Mouse (Mus musculus) forebrain, embryonic 11.5 days (tissue): ENCODE data around the gene Sec24c. TPM values are rescaled to one million over a fixed set of nuclear protein-coding genes. Genes with fewer than 3 reads are reported as not detected.

Source experiments
- ATAC-seq: fragments of 200-750 bp; cut with Nextera tagmentation; replicated peaks from 2 replicates; pipeline ENCODE4 v1.8.0; 2017; ENCODE audit warnings: moderate TSS enrichment; ENCODE audit not compliant: low FRiP score
- DNase-seq: peaks from one replicate; pipeline ENCODE4 v3.0.0-alpha.2; 2017; ENCODE audit warnings: low spot score
- H3K27ac ChIP-seq: fragments of 300-500 bp; sonication (generic); 2 replicates; pipeline ENCODE4 v1.5.1; 2014; ENCODE audit warnings: low read depth, low read length
- H3K27me3 ChIP-seq: fragments of 300-500 bp; sonication (generic); 2 replicates; pipeline ENCODE4 v1.6.1; 2014; ENCODE audit warnings: mild to moderate bottlenecking, low read length, mixed read lengths; ENCODE audit not compliant: control insufficient read depth, insufficient read depth
- H3K36me3 ChIP-seq: fragments of 300-500 bp; sonication (generic); 2 replicates; pipeline ENCODE4 v1.6.1; 2014; ENCODE audit warnings: mild to moderate bottlenecking, low read length, moderate library complexity, mixed read lengths; ENCODE audit not compliant: control insufficient read depth, insufficient read depth
- H3K4me1 ChIP-seq: fragments of 300-500 bp; sonication (generic); replicated peaks from 2 replicates; pipeline ENCODE4 v1.6.1; 2014; ENCODE audit warnings: low read length, mixed read lengths; ENCODE audit not compliant: control insufficient read depth, insufficient read depth
- H3K4me2 ChIP-seq: fragments of 300-500 bp; sonication (generic); 2 replicates; pipeline ENCODE4 v1.6.1; 2014; ENCODE audit warnings: low read depth, mild to moderate bottlenecking, low read length, moderate library complexity, mixed read lengths; ENCODE audit not compliant: severe bottlenecking
- H3K4me3 ChIP-seq: fragments of 300-500 bp; sonication (generic); 2 replicates; pipeline ENCODE4 v1.5.1; 2014; ENCODE audit warnings: low read depth, low read length
- H3K9ac ChIP-seq: fragments of 300-500 bp; sonication (generic); 2 replicates; pipeline ENCODE4 v1.6.1; 2014; ENCODE audit warnings: low read length
- H3K9me3 ChIP-seq: fragments of 300-500 bp; sonication (generic); 2 replicates; pipeline ENCODE4 v1.6.1; 2016; ENCODE audit warnings: low read length, mixed read lengths; ENCODE audit not compliant: control insufficient read depth
- WGBS: fragments of 180-500 bp; shearing (Covaris S2); extraction: QIAGEN DNeasy Blood & Tissue Kit; methylation state at CpG from one replicate; pipeline ENCODE4 v1.1.7; 2014; 5-methylcytosine and 5-hydroxymethylcytosine counted together
- microRNA-seq: library from miRNA; unstranded; fragments of <30 nt; microRNA quantifications from one replicate; pipeline ENCODE4, GENCODE M21; 2016; ENCODE audit not compliant: insufficient number of aligned reads
- polyA plus RNA-seq: library from polyadenylated mRNA; unstranded; fragments of >200 nt; fragmentation: Nextera tagmentation; extraction: Ambion mirVana; gene quantifications from 2 replicates; pipeline ENCODE4 v1.2.1, GENCODE M21; 2014

The Sec24c gene
- polyA plus RNA-seq, 1 experiment from 2014 or later: 94.5 TPM

- H3K4me2 ChIP-seq: no peak overlapping the region
- ATAC-seq: no peak
- H3K9me3 ChIP-seq: no peaks in the 10 kb centered on the region
- DNase-seq: no peak
- H3K27me3 ChIP-seq: no peaks in the 10 kb centered on the region
- H3K36me3 ChIP-seq: no peaks in the 10 kb centered on the region; the same call in 1 of the 2 replicates
- no peak overlapping the region for H3K9ac ChIP-seq
- no peak overlapping the region for H3K4me3 ChIP-seq
- no peaks in the 10 kb centered on the region for H3K4me1 ChIP-seq
- 87% methylated on average over 3 of the region's 3 CpGs for WGBS
- no peak overlapping the region for H3K27ac ChIP-seq
Measured at GRCm38 (mm10) chr14:20743614-20744013, 69.5 kb downstream of the Sec24c start.

Small RNAs within 50 kb of the gene (microRNA-seq; reads per million reads assigned to microRNA genes)
- not detected for gene Mir6946

Other genes starting within 250 kb of the Sec24c start
- 0.24 and 0.64 TPM in 2 replicates for gene Cfap70, start 222.1 kb upstream of the Sec24c start, polyA plus RNA-seq
- 12.8 and 14.6 TPM in 2 replicates for gene Anxa7, start 194.2 kb upstream of the Sec24c start, polyA plus RNA-seq
- gene Mss51, start 177.4 kb upstream of the Sec24c start, polyA plus RNA-seq: 1.1 and 1.4 TPM in 2 replicates
- 61.5 and 69.1 TPM in 2 replicates for gene Ppp3cb, start 127.7 kb upstream of the Sec24c start, polyA plus RNA-seq
- 20.8 and 21.0 TPM in 2 replicates for gene Usp54, start 33.2 kb upstream of the Sec24c start, polyA plus RNA-seq
- gene Myoz1, start 17.8 kb upstream of the Sec24c start, polyA plus RNA-seq: 0.28 TPM in 1 of 2 replicates, not detected in the other
- 0.13 and 0.35 TPM in 2 replicates for gene Synpo2l, start 6.0 kb upstream of the Sec24c start, polyA plus RNA-seq
- gene Fut11, start 20.7 kb downstream of the Sec24c start, polyA plus RNA-seq: 19.3 and 20.1 TPM in 2 replicates
- gene Chchd1, start 28.7 kb downstream of the Sec24c start, polyA plus RNA-seq: 236 and 256 TPM in 2 replicates
- 31.7 and 37.3 TPM in 2 replicates for gene Zswim8, start 33.2 kb downstream of the Sec24c start, polyA plus RNA-seq
- 25.7 and 32.5 TPM in 2 replicates for gene Ndst2, start 60.3 kb downstream of the Sec24c start, polyA plus RNA-seq
- 46.8 and 52.0 TPM in 2 replicates for gene Camk2g, start 119.8 kb downstream of the Sec24c start, polyA plus RNA-seq
- gene Plau, start 162.4 kb downstream of the Sec24c start, polyA plus RNA-seq: 0.25 and 0.31 TPM in 2 replicates